In genomic region chr10:70924348-70924747, GRCm38 (mm10) we compare ENCODE assay signal across 19 mouse cellular contexts.
DNase-seq lines count a peak whose midpoint lies in the region; ATAC-seq and TF ChIP-seq lines count a peak whose summit lies in the region.
"Had no signal": no experiment of that assay in that cellular context is flagged by ENCODE, and none has a peak within 500 bp of the region (broad histone marks: within the 10 kb centered on the region; RNA-seq: fewer than 3 reads in every experiment).

No protein-coding gene starts in this region.

- H3K9me3 ChIP-seq in lung, embryonic 14.5 days (ENCODE audit: low read depth, low read length), result no peaks in the 10 kb centered on the region
- H3K9me3 ChIP-seq: embryonic facial prominence, embryonic 13.5 days; forebrain, embryonic 10.5 days; heart, embryonic 13.5 days; liver, embryonic 13.5 days; midbrain, embryonic 15.5 days had no signal

- peak; percentile 85 for DNase-seq in heart, adult 11 months
- no peak for DNase-seq in heart, postnatal 36 days
- peak; percentile 33 to 48 for DNase-seq in lung, adult 18-20 months
- no peak for DNase-seq in lung, adult 2 months
- DNase-seq in lung, embryonic 14.5 days, result peak; percentile 79
- peak; percentile 38 to 59 for DNase-seq in lung, postnatal 4 days
- DNase-seq in thymus, postnatal 25 days, result no peak
- no peak for DNase-seq in testis, postnatal 10 days (ENCODE audit: low spot score)
- DNase-seq: cerebellum, adult 11-12 months; gastrocnemius, postnatal 10 days; heart, postnatal 4 days; liver, embryonic 13.5 days; right cerebral cortex, postnatal 14 days; thymus, postnatal 36 days had no signal

- no peak for TF ChIP-seq POLR2A in lung, adult 2 months (IDR thresholded peaks at IDR 0.05; ENCODE audit: borderline replicate concordance, extremely low read depth, low read depth, low read length)

- intact Hi-C loops in heart, postnatal 36 days (cut with DNase I), result no loop called here

- H3K4me2 ChIP-seq in lung, embryonic 14.5 days, result no peak overlapping the region
- H3K4me2 ChIP-seq: embryonic facial prominence, embryonic 13.5 days; heart, embryonic 13.5 days; liver, embryonic 13.5 days; midbrain, embryonic 15.5 days had no signal

- H3K27ac ChIP-seq in lung, embryonic 14.5 days (ENCODE audit: low read depth), result no peak overlapping the region
- H3K27ac ChIP-seq: embryonic facial prominence, embryonic 13.5 days; forebrain, embryonic 10.5 days; heart, embryonic 13.5 days; liver, embryonic 13.5 days; midbrain, embryonic 15.5 days had no signal

- no peak for TF ChIP-seq CTCF in lung, adult 2 months (IDR thresholded peaks at IDR 0.05; ENCODE audit: insufficient read depth, low read length)
- TF ChIP-seq CTCF in lung, embryonic 14.5 days (IDR thresholded peaks at IDR 0.05; ENCODE audit: low read depth), result no peak

- H3K9ac ChIP-seq in lung, embryonic 14.5 days, result no peak overlapping the region
- H3K9ac ChIP-seq: embryonic facial prominence, embryonic 13.5 days; heart, embryonic 13.5 days; liver, embryonic 13.5 days; midbrain, embryonic 15.5 days had no signal

- 53% methylated on average over 3 of the region's 3 CpGs for WGBS in lung, adult 2 months
- 48% methylated on average over 3 of the region's 3 CpGs for WGBS in lung, embryonic 14.5 days

- H3K4me1 ChIP-seq in lung, adult 2 months (ENCODE audit: control insufficient read depth, insufficient read depth, low read length), result no peaks in the 10 kb centered on the region; the same call in none of the 2 replicates
- H3K4me1 ChIP-seq in lung, embryonic 14.5 days (ENCODE audit: insufficient read depth), result no peaks in the 10 kb centered on the region
- H3K4me1 ChIP-seq: embryonic facial prominence, embryonic 13.5 days; forebrain, embryonic 10.5 days; heart, embryonic 13.5 days; liver, embryonic 13.5 days; megakaryocyte, embryonic 14.5 days; midbrain, embryonic 15.5 days had no signal

- no peaks in the 10 kb centered on the region for H3K27me3 ChIP-seq in lung, embryonic 14.5 days (ENCODE audit: insufficient read depth, low read length)
- H3K27me3 ChIP-seq: embryonic facial prominence, embryonic 13.5 days; heart, embryonic 13.5 days; liver, embryonic 13.5 days; megakaryocyte, embryonic 14.5 days; midbrain, embryonic 15.5 days had no signal

- peaks cover 6% of the 10 kb centered on the region; the same call in 1 of the 2 replicates for H3K36me3 ChIP-seq in lung, embryonic 14.5 days (ENCODE audit: insufficient read depth)
- H3K36me3 ChIP-seq: forebrain, embryonic 10.5 days; liver, embryonic 13.5 days; midbrain, embryonic 15.5 days had no signal

- ATAC-seq in lung, embryonic 14.5 days (ENCODE audit: insufficient read depth), result peak; percentile 47; the same call in 1 of the 2 replicates
- ATAC-seq: midbrain, embryonic 15.5 days had no signal

- no peak overlapping the region for H3K4me3 ChIP-seq in lung, adult 2 months (replicated peaks; ENCODE audit: extremely low read depth, low read depth, low read length)
- no peak overlapping the region for H3K4me3 ChIP-seq in lung, embryonic 14.5 days (ENCODE audit: low read depth, low read length)
- H3K4me3 ChIP-seq: embryonic facial prominence, embryonic 13.5 days; forebrain, embryonic 10.5 days; heart, embryonic 13.5 days; liver, embryonic 13.5 days; midbrain, embryonic 15.5 days had no signal

Comparison
In these comparisons a context has a peak if more than half of its experiments do, and no peak if none do; other contexts are left out.
1. DNase-seq: peak in heart, adult 11 months (single experiment), lung, adult 18-20 months (2 of 2), lung, embryonic 14.5 days (single experiment) and lung, postnatal 4 days (2 of 2); none in heart, postnatal 36 days (0 of 2), lung, adult 2 months (single experiment), thymus, postnatal 25 days (single experiment) and testis, postnatal 10 days (single experiment).